Mouse (Mus musculus): ENCODE data around the gene A930033H14Rik. TPM values are rescaled to one million over a fixed set of nuclear protein-coding genes. Genes with fewer than 3 reads are reported as not detected.

The A930033H14Rik gene
- total RNA-seq, 2 experiments from 2014 or later, result 0.92 to 1.8 TPM

- intact Hi-C loops (cut with DNase I), result no loop called here
- no peak for DNase-seq (ENCODE audit: low spot score)
Observed at GRCm38 (mm10) chr10:69162577-69162976, 50.3 kb downstream of the A930033H14Rik start.

- intact Hi-C loops (cut with DNase I), result no loop called here
Observed at GRCm38 (mm10) chr10:69161503-69161902, 51.4 kb downstream of the A930033H14Rik start.

GRCm38 (mm10) chr10:69160877-69161276 lies 52.0 kb downstream of the A930033H14Rik start:
- intact Hi-C loops (cut with DNase I), result no loop called here
- no peak for DNase-seq (ENCODE audit: low spot score)

More at GRCm38 (mm10) chr10:69161503-69161902, 51.4 kb downstream of the A930033H14Rik start:
- no peak for DNase-seq (ENCODE audit: low spot score)

Other genes with a start within 250 kb of the A930033H14Rik start
- gene Rhobtb1, start 61.7 kb downstream of the A930033H14Rik start, total RNA-seq (2021), result 100 to 1,000 TPM; 113 to 183 TPM
- gene Cdk1, start 139.8 kb upstream of the A930033H14Rik start, total RNA-seq (2021), result 1 to 10 TPM; 2.2 to 2.8 TPM
- 10 to 100 TPM; 77.8 to 89.0 TPM for gene Ank3, start 185.7 kb upstream of the A930033H14Rik start, total RNA-seq (2021)